Mouse (Mus musculus) urinary bladder, postnatal 10 days (tissue): Measurements from ENCODE around the gene Gemin4.
"Not testable (repeated sequence)": the region's sequence is repeated elsewhere in the genome, so short reads cannot be mapped to it uniquely, and the experiment has no call there.

Source experiments
- DNase-seq: peaks from one replicate; pipeline ENCODE4 v3.0.0; 2022; ENCODE audit warnings: low spot score

The Gemin4 gene

GRCm38 (mm10) chr11:76216681-76217389 lies 629 bp downstream of the Gemin4 start:
- DNase-seq = no peak

GRCm38 (mm10) chr11:76216049-76216540 lies 1.4 kb downstream of the Gemin4 start:
- no peak for DNase-seq

- no peak for DNase-seq
These were observed 2.5 kb downstream of the Gemin4 start for GRCm38 (mm10) chr11:76215011-76215410.

- DNase-seq = no peak
These were observed 3.6 kb downstream of the Gemin4 start for GRCm38 (mm10) chr11:76213841-76214240.

DNA sequence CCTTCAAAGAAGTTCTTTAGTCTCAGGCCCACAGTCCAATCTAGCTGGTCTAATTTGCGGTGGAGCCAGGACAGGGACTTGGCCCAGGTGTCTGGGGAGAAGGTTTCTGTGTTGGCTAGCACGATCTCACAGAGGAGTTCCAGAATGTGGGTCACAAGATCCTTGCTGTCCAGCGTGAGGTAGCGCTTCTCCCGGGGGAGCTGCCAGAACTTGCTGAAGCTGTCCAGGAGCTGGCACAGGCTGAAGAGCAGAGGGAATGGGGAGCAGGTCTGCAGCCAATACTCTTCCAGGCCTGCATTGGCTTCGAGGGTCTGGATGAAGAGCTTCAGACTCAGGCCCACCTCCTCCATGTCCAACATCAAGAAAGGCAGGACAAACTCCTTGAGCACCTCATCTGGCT lies 5.9 kb downstream of the Gemin4 start:
- not testable (repeated sequence) for DNase-seq

DNA sequence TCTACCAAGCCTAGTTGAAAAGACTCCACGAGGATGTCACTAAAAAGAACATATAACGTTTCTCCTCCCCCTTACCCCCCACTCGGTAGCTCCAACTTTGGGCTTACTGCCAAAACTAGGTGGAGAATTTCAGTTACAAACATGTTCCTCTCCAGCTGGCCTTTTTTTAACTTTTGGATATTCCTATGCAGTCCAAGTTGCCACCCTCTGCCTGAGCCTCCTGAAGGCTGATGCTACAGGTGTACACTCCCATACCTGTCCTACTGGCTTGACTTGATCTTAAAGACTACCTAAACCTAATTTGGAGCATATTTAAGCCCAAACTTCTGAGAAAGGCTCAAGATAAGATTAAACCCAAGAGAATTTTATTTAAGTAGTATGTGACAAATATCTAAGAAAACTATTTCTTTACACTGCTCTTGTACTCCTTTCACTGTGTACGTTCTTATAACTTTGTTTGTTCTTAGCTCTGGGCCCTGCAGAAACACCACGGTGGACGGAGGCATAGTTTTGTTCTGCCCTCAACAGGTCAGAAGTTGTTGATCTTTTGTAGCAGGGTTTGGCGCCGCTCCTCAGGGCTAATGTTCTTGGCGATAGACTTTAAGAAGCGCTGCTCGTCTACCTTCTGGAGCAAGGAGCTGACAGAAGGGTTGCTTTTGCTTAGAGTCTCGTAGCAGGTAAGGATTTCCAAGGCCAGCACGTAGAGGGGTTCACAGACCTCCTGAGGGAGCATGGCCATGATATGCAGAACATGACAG lies 7.1 kb downstream of the Gemin4 start:
- no peak for DNase-seq

- no peak for DNase-seq
These were observed 10.7 kb downstream of the Gemin4 start for GRCm38 (mm10) chr11:76206793-76207192.

GRCm38 (mm10) chr11:76201761-76202674 lies 15.4 kb downstream of the Gemin4 start:
- DNase-seq = peak; percentile 40

- DNase-seq = no peak
These were observed 20.4 kb downstream of the Gemin4 start for GRCm38 (mm10) chr11:76196977-76197469.

DNA sequence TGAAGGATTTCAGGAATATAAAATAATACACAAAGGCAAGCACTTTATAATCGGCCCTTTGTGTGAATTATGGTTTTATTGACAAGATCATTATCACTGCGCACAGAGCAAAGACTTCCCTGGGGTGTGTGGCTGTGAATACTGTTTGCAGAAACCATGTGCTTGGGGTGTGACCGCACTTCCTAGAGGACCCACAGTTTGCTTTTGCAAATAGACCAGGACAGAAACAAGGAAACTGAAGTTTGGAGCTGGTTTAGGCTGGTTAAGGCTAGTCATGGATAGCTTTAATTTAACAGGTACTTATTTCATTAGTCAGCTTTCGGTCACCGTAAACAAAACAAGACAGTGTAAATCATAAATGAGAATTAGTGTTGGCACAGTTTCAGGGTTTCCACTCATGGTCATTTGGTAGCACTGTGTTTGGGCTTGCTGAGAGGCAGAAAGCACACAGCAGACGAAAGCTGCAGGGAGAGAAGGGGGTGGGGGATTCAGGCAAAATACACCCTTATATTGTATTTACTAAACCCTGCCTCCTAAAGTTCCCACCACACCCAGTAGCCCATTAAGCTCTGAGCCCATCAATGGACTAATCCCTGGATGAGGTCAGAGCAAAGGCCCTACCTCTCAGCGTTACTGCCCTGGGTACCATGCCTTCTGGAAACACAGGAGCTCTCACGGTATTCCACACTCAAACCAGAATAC lies 21.0 kb downstream of the Gemin4 start:
- DNase-seq = no peak

DNA sequence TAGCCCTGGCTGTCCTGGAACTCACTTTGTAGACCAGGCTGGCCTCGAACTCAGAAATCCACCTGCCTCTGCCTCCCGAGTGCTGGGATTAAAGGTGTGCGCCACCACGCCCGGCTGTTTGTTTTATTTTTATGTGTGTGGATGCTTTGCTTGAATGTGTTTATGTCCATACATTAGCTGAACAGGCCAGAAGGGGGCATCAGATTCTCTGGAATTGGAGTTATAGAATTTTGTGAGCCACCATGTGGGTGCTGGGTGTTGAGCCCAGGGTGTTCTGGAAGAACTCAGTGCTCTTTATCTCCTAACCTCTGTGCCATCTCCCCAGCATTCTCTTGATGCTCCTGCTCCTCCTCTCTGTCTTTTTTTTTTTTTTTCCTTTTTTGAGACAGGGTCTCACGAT lies 30.6 kb downstream of the Gemin4 start:
- no peak for DNase-seq

DNA sequence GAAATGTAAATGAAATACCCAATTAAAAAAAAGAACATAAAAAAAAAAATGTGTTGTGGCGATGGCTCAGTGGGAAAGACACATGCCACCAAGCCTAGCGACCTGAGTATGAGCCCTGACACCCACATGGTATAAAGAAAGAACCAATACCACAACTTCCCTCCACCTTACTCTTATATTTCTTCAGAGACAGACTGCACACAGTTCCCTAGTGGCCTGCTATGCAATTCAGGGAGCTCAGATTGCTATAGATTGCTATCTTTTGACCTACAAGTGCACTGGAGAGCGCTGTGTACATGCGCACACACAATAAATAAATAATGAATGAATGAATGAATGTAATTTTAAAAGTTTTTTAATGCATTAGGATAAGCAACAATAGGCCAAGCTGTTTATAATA lies 33.7 kb downstream of the Gemin4 start:
- DNase-seq = no peak

- DNase-seq = no peak
These were observed 37.3 kb downstream of the Gemin4 start for GRCm38 (mm10) chr11:76180146-76180540.

DNA sequence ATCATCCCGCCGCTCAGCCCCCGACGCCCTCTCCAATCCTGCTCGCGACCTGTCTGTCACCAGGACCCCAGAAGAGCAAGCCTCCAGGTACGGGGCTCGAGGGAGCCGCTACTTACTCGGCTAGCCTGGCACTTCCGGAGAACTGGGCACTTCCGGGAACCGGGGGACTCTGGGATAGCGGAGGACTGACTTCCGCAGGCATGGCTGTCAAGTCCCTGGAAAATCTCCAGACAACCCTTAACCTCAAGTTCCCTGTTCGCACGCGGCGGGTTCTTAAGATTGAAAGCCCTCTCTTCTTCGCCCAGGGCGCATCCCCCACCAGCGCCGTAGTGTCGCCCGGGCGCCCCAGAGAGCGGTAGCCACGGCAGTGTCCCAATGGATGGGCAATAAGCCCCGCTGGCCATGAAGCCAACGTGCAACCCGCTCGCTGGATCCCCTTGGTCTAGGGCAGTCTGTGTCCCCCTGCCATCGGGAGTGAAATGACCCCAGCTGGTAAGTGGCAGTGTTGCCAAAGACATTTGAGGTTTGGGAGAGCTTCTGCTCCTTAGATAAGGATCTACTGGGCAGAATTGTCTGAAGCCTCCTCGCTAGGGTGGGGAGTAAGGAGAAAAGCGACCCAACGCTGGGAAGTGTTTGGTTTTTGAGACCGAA lies 37.8 kb downstream of the Gemin4 start, which contains the start of the genes Vps53 and Fam57a:
TSS of gene Vps53 (minus strand) at position 153 of the 651 bp plus-strand sequence.
TSS of gene Fam57a (plus strand) at position 177 of the 651 bp plus-strand sequence.
- DNase-seq = peak; percentile 39

GRCm38 (mm10) chr11:76178726-76179494 lies 38.6 kb downstream of the Gemin4 start:
- no peak for DNase-seq

GRCm38 (mm10) chr11:76170207-76170606 lies 47.3 kb downstream of the Gemin4 start:
- DNase-seq = no peak

DNA sequence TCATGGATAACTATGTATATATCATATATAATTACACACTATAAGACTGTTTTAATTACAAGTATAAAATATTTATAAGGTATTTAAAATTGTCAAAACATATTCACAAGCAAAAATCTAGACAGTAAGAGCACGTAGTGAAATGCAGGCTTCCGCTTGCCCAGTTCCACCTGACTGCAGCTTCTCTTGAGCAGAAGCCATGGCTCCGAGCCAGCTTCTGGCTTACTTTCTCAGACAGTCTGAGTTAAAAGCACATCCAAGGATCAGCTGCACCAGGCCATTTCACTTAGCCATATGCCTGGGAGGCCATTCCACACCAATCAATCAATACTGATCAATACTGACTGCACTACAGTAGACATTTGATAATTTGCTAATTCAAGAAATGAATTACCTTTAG lies 48.5 kb downstream of the Gemin4 start:
- no peak for DNase-seq

- DNase-seq = no peak
These were observed 50.2 kb downstream of the Gemin4 start for GRCm38 (mm10) chr11:76167079-76167765.

DNA sequence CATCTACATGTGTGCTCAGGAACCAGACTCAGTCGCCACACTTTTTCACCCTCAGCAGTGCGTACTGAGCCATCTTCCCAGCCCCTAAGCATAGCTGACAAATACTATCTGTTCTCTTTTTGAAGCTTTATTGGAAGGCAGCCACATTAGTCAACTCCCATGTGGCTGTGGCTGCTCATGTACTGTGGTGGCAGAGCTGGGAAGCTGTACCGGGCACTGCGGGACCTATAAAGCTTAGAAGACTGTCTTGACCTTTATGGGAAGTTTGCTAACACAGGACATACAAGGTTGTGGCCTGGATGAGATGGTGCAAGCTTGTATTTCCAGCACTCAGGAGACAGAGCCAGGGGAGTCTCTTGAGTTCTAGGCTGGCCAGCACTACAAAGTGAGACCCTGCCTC lies 50.8 kb downstream of the Gemin4 start:
- DNase-seq = no peak
